Mouse (Mus musculus): ENCODE data around the gene Dock11.

Dock11 gene

GRCm38 (mm10) chrX:35951945-35952344 is 63.3 kb downstream of the Dock11 start:
- no peak for DNase-seq

GRCm38 (mm10) chrX:35952521-35953095 is 64.0 kb downstream of the Dock11 start:
- no peak for DNase-seq

GRCm38 (mm10) chrX:35956236-35956635 is 67.6 kb downstream of the Dock11 start:
- no peak for DNase-seq

GRCm38 (mm10) chrX:35963087-35963486 is 74.5 kb downstream of the Dock11 start:
- DNase-seq: no peak

- no peak for DNase-seq
Measured at GRCm38 (mm10) chrX:35969276-35969675, 80.6 kb downstream of the Dock11 start.

- no peak for DNase-seq
Measured at GRCm38 (mm10) chrX:35976657-35977056, 88.0 kb downstream of the Dock11 start.

GRCm38 (mm10) chrX:35987981-35988380 is 99.3 kb downstream of the Dock11 start:
- DNase-seq: no peak

GRCm38 (mm10) chrX:35990508-35991095 is 102.0 kb downstream of the Dock11 start:
- no peak for DNase-seq

GRCm38 (mm10) chrX:35994226-35994625 is 105.6 kb downstream of the Dock11 start:
- no peak for DNase-seq

- peak; percentile 8 for DNase-seq
Measured at GRCm38 (mm10) chrX:35997004-35997403, 108.4 kb downstream of the Dock11 start.

GRCm38 (mm10) chrX:35997793-35998419 is 109.3 kb downstream of the Dock11 start:
- no peak for DNase-seq

- no peak for DNase-seq
Measured at GRCm38 (mm10) chrX:36025651-36026050, 137.0 kb downstream of the Dock11 start.

GRCm38 (mm10) chrX:36031113-36031512 is 142.5 kb downstream of the Dock11 start:
- DNase-seq: no peak

- no peak for DNase-seq
Measured at GRCm38 (mm10) chrX:36034045-36034444, 145.4 kb downstream of the Dock11 start.

GRCm38 (mm10) chrX:36045731-36046130 is 157.1 kb downstream of the Dock11 start:
- DNase-seq: no peak

- no peak for DNase-seq
Measured at GRCm38 (mm10) chrX:36047451-36047850, 158.8 kb downstream of the Dock11 start.

- no peak for DNase-seq
Measured at GRCm38 (mm10) chrX:36050312-36050711, 161.7 kb downstream of the Dock11 start.

GRCm38 (mm10) chrX:36073997-36074396 is 185.4 kb downstream of the Dock11 start:
- DNase-seq: no peak

GRCm38 (mm10) chrX:36077164-36077563 is 188.5 kb downstream of the Dock11 start:
- DNase-seq: no peak

GRCm38 (mm10) chrX:36082917-36083316 is 194.3 kb downstream of the Dock11 start:
- no peak for DNase-seq

- no peak for DNase-seq
Measured at GRCm38 (mm10) chrX:36088464-36089256, 200.0 kb downstream of the Dock11 start.

- DNase-seq: no peak
Measured at GRCm38 (mm10) chrX:36100883-36101282, 212.3 kb downstream of the Dock11 start.

- DNase-seq: no peak
Measured at GRCm38 (mm10) chrX:36101318-36101717, 212.7 kb downstream of the Dock11 start.

- no peak for DNase-seq
Measured at GRCm38 (mm10) chrX:36108601-36109000, 220.0 kb downstream of the Dock11 start.

Measured in cerebellum, adult 8-10 months (tissue).